Mouse (Mus musculus) embryonic facial prominence, embryonic 14.5 days (tissue): ENCODE results near the gene Fbxw8. TPM values are rescaled to one million over a fixed set of nuclear protein-coding genes. Genes with fewer than 3 reads are reported as not detected.

Source experiments
- ATAC-seq: fragments of 200-750 bp; cut with Nextera tagmentation; 2 replicates; pipeline ENCODE4 v1.8.0; 2017; ENCODE audit warnings: low read depth, moderate number of reproducible peaks, moderate TSS enrichment
- DNase-seq: peaks from one replicate; pipeline ENCODE4 v3.0.0-alpha.2; 2015; ENCODE audit warnings: low spot score
- H3K27ac ChIP-seq: fragments of 300-500 bp; sonication (generic); replicated peaks from 2 replicates; pipeline ENCODE4 v1.5.1; 2014; ENCODE audit warnings: low read depth, mild to moderate bottlenecking, low read length, moderate library complexity
- H3K27me3 ChIP-seq: fragments of 300-500 bp; sonication (generic); replicated peaks from 2 replicates; pipeline ENCODE4 v1.6.1; 2014; ENCODE audit warnings: low read length; ENCODE audit not compliant: control insufficient read depth, insufficient read depth
- H3K36me3 ChIP-seq: fragments of 300-500 bp; sonication (generic); 2 replicates; pipeline ENCODE4 v1.6.1; 2014; ENCODE audit warnings: low read length, mixed read lengths; ENCODE audit not compliant: control insufficient read depth, insufficient read depth
- H3K4me1 ChIP-seq: fragments of 300-500 bp; sonication (generic); 2 replicates; pipeline ENCODE4 v1.6.1; 2014; ENCODE audit warnings: antibody characterized with exemption, low read length; ENCODE audit not compliant: control insufficient read depth, insufficient read depth
- H3K4me2 ChIP-seq: fragments of 300-500 bp; sonication (generic); 2 replicates; pipeline ENCODE4 v1.6.1; 2014; ENCODE audit warnings: low read depth, mild to moderate bottlenecking, low read length, moderate library complexity, mixed read lengths
- H3K4me3 ChIP-seq: fragments of 300-500 bp; sonication (generic); 2 replicates; pipeline ENCODE4 v1.5.1; 2014; ENCODE audit warnings: low read depth, mild to moderate bottlenecking, low read length
- H3K9ac ChIP-seq: fragments of 300-500 bp; sonication (generic); 2 replicates; pipeline ENCODE4 v1.6.1; 2014; ENCODE audit warnings: low read depth, mild to moderate bottlenecking, low read length, moderate library complexity, mixed read lengths
- H3K9me3 ChIP-seq: fragments of 300-500 bp; sonication (generic); 2 replicates; pipeline ENCODE4 v1.6.1; 2016; ENCODE audit warnings: low read length; ENCODE audit not compliant: control insufficient read depth
- WGBS: fragments of 180-500 bp; shearing (Covaris S2); extraction: QIAGEN DNeasy Blood & Tissue Kit; methylation state at CpG from one replicate; pipeline ENCODE4 v1.1.7; 2014; 5-methylcytosine and 5-hydroxymethylcytosine counted together
- polyA plus RNA-seq: library from polyadenylated mRNA; unstranded; fragments of >200 nt; fragmentation: Nextera tagmentation; extraction: Ambion mirVana; gene quantifications from 2 replicates; pipeline ENCODE4 v1.2.1, GENCODE M21; 2014

The Fbxw8 gene
- polyA plus RNA-seq, 1 experiment from 2014 or later: 31.7 TPM

GRCm38 (mm10) chr5:118167561-118167995 is 12.3 kb upstream of the Fbxw8 start:
- H3K4me1 ChIP-seq: peaks cover 7% of the 10 kb centered on the region; the same call in 1 of the 2 replicates
- no peak overlapping the region for H3K4me2 ChIP-seq
- no peak overlapping the region for H3K27ac ChIP-seq
- no peaks in the 10 kb centered on the region for H3K36me3 ChIP-seq
- H3K4me3 ChIP-seq: no peak overlapping the region
- 62% methylated on average over 8 of the region's 8 CpGs for WGBS
- no peak overlapping the region for H3K9ac ChIP-seq
- ATAC-seq (no peak), DNase-seq (no peak)
- H3K9me3 ChIP-seq: no peaks in the 10 kb centered on the region
- H3K27me3 ChIP-seq: peaks cover 64% of the 10 kb centered on the region

GRCm38 (mm10) chr5:118165462-118165861 is 10.2 kb upstream of the Fbxw8 start:
- Histone ChIP-seq H3K4me3 (no peak overlapping the region), H3K9ac (no peak overlapping the region), H3K27ac (no peak overlapping the region), H3K4me1 (no peaks in the 10 kb centered on the region), H3K4me2 (no peak overlapping the region), H3K36me3 (no peaks in the 10 kb centered on the region), H3K27me3 (peaks cover 47% of the 10 kb centered on the region), H3K9me3 (no peaks in the 10 kb centered on the region)
- ATAC-seq (no peak), DNase-seq (no peak)

DNA sequence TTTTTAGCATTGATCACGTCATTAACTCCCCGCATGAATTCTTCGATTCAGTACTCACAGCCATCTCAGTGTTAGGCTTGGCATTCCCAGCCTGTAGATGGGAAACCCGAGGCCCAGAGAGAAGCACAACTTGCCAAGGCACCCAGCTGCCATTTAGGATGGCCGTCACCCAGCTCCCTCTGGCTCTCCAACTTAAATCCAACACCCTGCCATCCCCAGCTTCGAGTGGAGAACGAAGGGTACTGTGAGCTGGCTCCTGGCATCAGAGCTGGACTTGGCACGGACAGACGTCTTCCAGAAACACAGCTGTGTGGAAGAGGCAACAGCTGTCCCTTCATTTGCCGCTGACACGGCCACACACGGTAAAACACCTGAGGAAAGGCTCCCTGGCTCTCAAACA is 9.3 kb upstream of the Fbxw8 start, which contains the start of gene Hrk:
TSS of gene Hrk (plus strand) at position 68 of the 400 bp plus-strand sequence.
- no peak for ATAC-seq
- H3K27me3 ChIP-seq: peaks cover 42% of the 10 kb centered on the region
- no peaks in the 10 kb centered on the region for H3K4me1 ChIP-seq
- DNase-seq: no peak
- H3K9me3 ChIP-seq: no peaks in the 10 kb centered on the region
- H3K9ac ChIP-seq: no peak within 1 kb of the TSS
- no peaks in the 10 kb centered on the region for H3K36me3 ChIP-seq
- H3K27ac ChIP-seq: no peak within 1 kb of the TSS
- 65% methylated on average over 12 of the region's 12 CpGs for WGBS
- no peak within 1 kb of the TSS for H3K4me2 ChIP-seq
- H3K4me3 ChIP-seq: no peak within 1 kb of the TSS

GRCm38 (mm10) chr5:118160691-118161090 is 5.4 kb upstream of the Fbxw8 start:
- Histone ChIP-seq H3K4me2 (no peak overlapping the region), H3K9me3 (no peaks in the 10 kb centered on the region), H3K27me3 (peaks cover 16% of the 10 kb centered on the region; the same call in 1 of the 2 replicates), H3K27ac (no peak overlapping the region), H3K4me3 (no peak overlapping the region), H3K9ac (no peak overlapping the region), H3K36me3 (no peaks in the 10 kb centered on the region), H3K4me1 (no peaks in the 10 kb centered on the region)
- ATAC-seq (no peak), DNase-seq (no peak)
- WGBS: 35% methylated on average over 4 of the region's 4 CpGs

DNA sequence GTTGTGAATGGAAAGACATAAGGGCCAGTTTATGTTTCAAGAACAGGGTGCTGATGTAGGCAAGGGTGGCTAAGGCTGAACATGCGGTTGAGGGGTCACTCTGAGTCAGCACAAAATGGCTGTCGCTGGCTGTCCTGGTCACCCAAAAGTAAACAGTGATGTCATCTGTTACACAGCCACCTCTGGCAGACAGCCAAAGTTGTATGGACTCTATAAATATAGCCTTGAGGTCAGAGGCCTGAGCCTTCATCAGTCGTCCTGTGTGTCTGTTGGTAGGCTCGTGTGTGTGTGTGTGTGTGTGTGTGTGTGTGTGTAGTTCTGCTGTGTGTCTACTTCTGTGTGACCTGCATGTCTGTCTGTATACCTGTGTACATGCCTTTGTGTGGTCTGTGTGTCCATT is 1.7 kb upstream of the Fbxw8 start:
- no peaks in the 10 kb centered on the region for H3K9me3 ChIP-seq
- no peak overlapping the region for H3K4me2 ChIP-seq
- H3K9ac ChIP-seq: no peak overlapping the region
- peaks cover 6% of the 10 kb centered on the region; the same call in 1 of the 2 replicates for H3K4me1 ChIP-seq
- no peak for ATAC-seq
- H3K4me3 ChIP-seq: no peak overlapping the region
- H3K27ac ChIP-seq: no peak overlapping the region
- peaks cover 6% of the 10 kb centered on the region; the same call in 1 of the 2 replicates for H3K27me3 ChIP-seq
- no peak for DNase-seq
- H3K36me3 ChIP-seq: no peaks in the 10 kb centered on the region
- WGBS: 51% methylated on average over 4 of the region's 4 CpGs

GRCm38 (mm10) chr5:118155565-118155947 is 292 bp upstream of the Fbxw8 start:
- peak overlapping the region; percentile 67 for H3K4me2 ChIP-seq
- 22% methylated on average over 9 of the region's 9 CpGs for WGBS
- H3K9ac ChIP-seq: peak overlapping the region; percentile 86
- no peak overlapping the region for H3K27ac ChIP-seq
- ATAC-seq (no peak), DNase-seq (no peak)
- H3K9me3 ChIP-seq: no peaks in the 10 kb centered on the region
- H3K4me3 ChIP-seq: peak overlapping the region; percentile 84
- H3K4me1 ChIP-seq: peaks cover 6% of the 10 kb centered on the region; the same call in 1 of the 2 replicates
- H3K27me3 ChIP-seq: 0 out of 2 replicates have a peak, but pooled peaks cover 3% of the 10 kb centered on the region
- 0 out of 2 replicates have a peak, but pooled peaks cover 5% of the 10 kb centered on the region for H3K36me3 ChIP-seq

- Histone ChIP-seq H3K27me3 (no peaks in the 10 kb centered on the region), H3K36me3 (peaks cover 11% of the 10 kb centered on the region; the same call in 1 of the 2 replicates), H3K27ac (no peak overlapping the region), H3K4me3 (no peak overlapping the region), H3K4me2 (no peak overlapping the region), H3K4me1 (peaks cover 6% of the 10 kb centered on the region; the same call in 1 of the 2 replicates), H3K9me3 (no peaks in the 10 kb centered on the region), H3K9ac (no peak overlapping the region)
- peak; percentile 76 for ATAC-seq
- DNase-seq: peak; percentile 76
- 73% methylated on average over 3 of the region's 3 CpGs for WGBS
These were observed 5.6 kb downstream of the Fbxw8 start for GRCm38 (mm10) chr5:118149711-118150110.

- no peaks in the 10 kb centered on the region for H3K27me3 ChIP-seq
- H3K9ac ChIP-seq: 0 out of 2 replicates have a peak overlapping the region, but pooled peaks have one; percentile 6
- H3K4me2 ChIP-seq: no peak overlapping the region
- no peaks in the 10 kb centered on the region for H3K4me1 ChIP-seq
- DNase-seq: no peak
- no peak overlapping the region for H3K4me3 ChIP-seq
- H3K27ac ChIP-seq: no peak overlapping the region
- H3K36me3 ChIP-seq: peaks cover 11% of the 10 kb centered on the region; the same call in 1 of the 2 replicates
- 81% methylated on average over 10 of the region's 10 CpGs for WGBS
- no peak for ATAC-seq
- no peaks in the 10 kb centered on the region for H3K9me3 ChIP-seq
These were observed 8.0 kb downstream of the Fbxw8 start for GRCm38 (mm10) chr5:118147264-118147663.
